Mouse (Mus musculus) liver, adult 2 months (tissue): ENCODE data around the gene Gabrd. TPM values are rescaled to one million over a fixed set of nuclear protein-coding genes. Genes with fewer than 3 reads are reported as not detected.

Source experiments
- DNase-seq: peaks from one replicate; pipeline ENCODE4 v3.0.0-alpha.2; 2011; ENCODE audit warnings: low read depth, low spot score; ENCODE audit errors: extremely low read depth
- H3K27ac ChIP-seq: fragments of 200-500 bp; replicated peaks from 2 replicates; pipeline ENCODE4 v1.5.1; 2012; ENCODE audit warnings: low read depth, mild to moderate bottlenecking, control low read depth, inconsistent platforms, low read length; ENCODE audit not compliant: insufficient read depth
- H3K27me3 ChIP-seq: fragments of 200-500 bp; 2 replicates; pipeline ENCODE4 v1.6.1; 2012; ENCODE audit warnings: mild to moderate bottlenecking, moderate library complexity, low read length, inconsistent platforms; ENCODE audit not compliant: control insufficient read depth, insufficient read depth
- H3K36me3 ChIP-seq: fragments of 200-500 bp; 2 replicates; pipeline ENCODE4 v1.6.1; 2012; ENCODE audit warnings: low read length, inconsistent platforms; ENCODE audit not compliant: control insufficient read depth, insufficient read depth
- H3K4me1 ChIP-seq: fragments of 200-500 bp; 2 replicates; pipeline ENCODE4 v1.6.1; 2011; ENCODE audit warnings: low read length; ENCODE audit not compliant: control insufficient read depth, insufficient read depth
- H3K4me3 ChIP-seq: fragments of 200-500 bp; 2 replicates; pipeline ENCODE4 v1.5.1; 2011; ENCODE audit warnings: low read depth, mild to moderate bottlenecking, control low read depth, low read length, moderate library complexity; ENCODE audit not compliant: insufficient read depth
- H3K79me2 ChIP-seq: fragments of 200-500 bp; 2 replicates; pipeline ENCODE4 v1.6.1; 2012; ENCODE audit warnings: inconsistent platforms, mild to moderate bottlenecking, low read length, moderate library complexity; ENCODE audit not compliant: control insufficient read depth, insufficient read depth
- H3K9ac ChIP-seq: fragments of 200-500 bp; 2 replicates; pipeline ENCODE4 v1.6.1; 2012; ENCODE audit warnings: low read depth, mild to moderate bottlenecking, control low read depth, inconsistent platforms, low read length
- CTCF ChIP-seq: fragments of 200-500 bp; IDR thresholded peaks from 2 replicates; pipeline ENCODE4 v1.5.1; 2011; ENCODE audit warnings: low read depth, low read length, control low read depth
- POLR2A ChIP-seq: fragments of 200-500 bp; IDR thresholded peaks from 2 replicates; pipeline ENCODE4 v1.6.1; 2011; ENCODE audit warnings: low read length, control low read depth; ENCODE audit not compliant: insufficient read depth; ENCODE audit errors: extremely low read depth
- WGBS: fragments of 180-500 bp; shearing (Covaris S2); methylation state at CpG from one replicate; pipeline ENCODE4 v1.1.7; 2018; 5-methylcytosine and 5-hydroxymethylcytosine counted together
- polyA plus RNA-seq: library from polyadenylated mRNA; depleted of rRNA; stranded (reverse); fragments of >200 nt; gene quantifications from 2 replicates; pipeline ENCODE4 v1.2.3, GENCODE M21; 2012
- total RNA-seq: library from RNA; depleted of rRNA; stranded (reverse); fragments of >200 nt; gene quantifications from 2 replicates; pipeline ENCODE4 v1.2.3, GENCODE M21; 2014

Gene Gabrd
- total and polyA plus RNA-seq, 2 experiments = under 0.01 to 0.11 TPM

DNA sequence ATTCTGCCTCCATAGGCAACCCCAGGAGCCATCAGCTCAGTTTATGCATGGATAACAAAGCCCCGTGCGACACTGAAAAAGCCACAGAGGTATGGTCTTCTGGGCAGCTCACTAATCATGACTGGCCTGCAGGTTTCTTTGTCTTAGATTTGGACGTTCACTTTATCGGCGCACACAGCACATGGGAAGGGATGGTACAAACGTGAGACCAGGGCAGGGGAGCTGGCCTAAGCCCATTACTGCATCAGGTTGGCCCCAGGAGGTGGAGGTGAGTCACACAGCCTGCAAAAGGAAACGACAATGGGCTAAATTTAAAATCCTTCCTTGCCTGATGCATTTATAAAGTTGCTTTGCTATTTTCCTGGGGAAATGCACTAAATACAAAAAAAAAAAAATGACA is 3.2 kb upstream of the Gabrd start:
- 74% methylated on average over 7 of the region's 7 CpGs for WGBS
- H3K27me3 ChIP-seq = no peaks in the 10 kb centered on the region

DNA sequence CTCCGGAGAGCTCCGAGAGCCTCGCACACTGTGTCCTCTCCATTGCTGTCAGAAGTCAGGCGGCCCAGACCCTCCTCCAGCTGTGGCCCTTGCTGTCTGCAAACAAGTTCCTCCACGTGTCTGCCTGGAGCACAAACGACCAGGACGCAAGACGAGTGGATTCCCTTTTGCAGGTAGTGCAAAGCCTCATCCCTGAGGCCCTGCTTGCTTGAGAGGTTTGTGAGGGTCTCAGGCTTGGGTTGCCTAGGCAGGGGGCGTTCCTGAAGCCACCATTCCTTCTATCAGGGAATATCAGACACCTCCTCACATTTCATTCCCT is 269 bp upstream of the Gabrd start:
- WGBS = 8% methylated on average over 9 of the region's 9 CpGs
- Histone ChIP-seq H3K9ac (no peak overlapping the region), H3K4me1 (no peaks in the 10 kb centered on the region), H3K36me3 (no peaks in the 10 kb centered on the region), H3K27ac (no peak overlapping the region), H3K79me2 (no peaks in the 10 kb centered on the region), H3K27me3 (no peaks in the 10 kb centered on the region), H3K4me3 (no peak overlapping the region)
- TF ChIP-seq POLR2A (no peak), CTCF (no peak)
- no peak for DNase-seq

More for the DNA sequence above, 3.2 kb upstream of the Gabrd start:
- DNase-seq = no peak
- no peaks in the 10 kb centered on the region for H3K36me3 ChIP-seq
- H3K79me2 ChIP-seq = no peaks in the 10 kb centered on the region
- no peak overlapping the region for H3K27ac ChIP-seq
- TF ChIP-seq POLR2A (no peak), CTCF (no peak)
- H3K9ac ChIP-seq = no peak overlapping the region
- H3K4me3 ChIP-seq = no peak overlapping the region
- no peaks in the 10 kb centered on the region for H3K4me1 ChIP-seq

DNA sequence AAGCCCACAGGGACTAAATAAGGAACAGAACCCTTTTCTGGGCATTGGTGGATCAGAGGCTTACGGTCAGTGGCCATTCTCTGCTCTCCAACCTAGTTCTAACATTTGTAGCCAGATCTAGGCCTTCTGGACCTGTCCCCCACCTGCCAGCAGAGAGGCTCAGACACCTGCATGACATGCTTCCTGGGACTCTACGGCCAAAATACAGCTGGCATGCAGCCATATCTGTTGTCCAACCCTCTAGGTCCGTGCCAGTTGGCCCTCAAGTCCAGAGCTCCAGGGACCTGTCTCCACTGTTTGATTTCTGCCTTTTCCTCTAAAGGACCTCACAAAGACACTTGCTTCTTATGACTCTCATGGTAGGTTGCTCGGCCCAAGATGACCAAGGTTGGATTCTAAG is 1.2 kb downstream of the Gabrd start:
- H3K9ac ChIP-seq = no peak overlapping the region
- TF ChIP-seq POLR2A = no peak
- no peak for TF ChIP-seq CTCF
- H3K4me3 ChIP-seq = no peak overlapping the region
- no peaks in the 10 kb centered on the region for H3K27me3 ChIP-seq
- no peak overlapping the region for H3K27ac ChIP-seq
- peak; percentile 66 for DNase-seq
- 57% methylated on average over 4 of the region's 4 CpGs for WGBS
- no peaks in the 10 kb centered on the region for H3K79me2 ChIP-seq
- no peaks in the 10 kb centered on the region for H3K4me1 ChIP-seq
- no peaks in the 10 kb centered on the region for H3K36me3 ChIP-seq

DNA sequence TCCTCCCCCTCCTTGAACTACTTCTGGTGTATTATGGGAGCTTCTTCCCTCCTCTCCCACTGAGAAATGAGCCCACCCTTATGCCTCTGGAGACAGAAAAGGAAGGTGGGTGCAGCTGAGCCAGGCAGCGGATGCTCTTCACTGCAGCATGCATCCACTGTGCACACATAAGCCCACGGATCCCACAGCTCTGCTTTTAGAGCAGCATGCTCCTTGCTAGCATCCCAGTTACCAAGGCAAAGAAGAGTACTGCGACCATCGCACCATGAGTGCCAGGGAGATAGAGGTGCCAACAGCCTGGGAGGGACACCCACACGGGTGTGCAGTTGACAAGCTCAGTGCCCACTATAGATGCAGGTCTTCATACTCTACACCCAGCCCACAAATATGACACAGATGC is 2.4 kb downstream of the Gabrd start:
- no peak for TF ChIP-seq POLR2A
- no peak for TF ChIP-seq CTCF
- Histone ChIP-seq H3K27ac (no peak overlapping the region), H3K79me2 (no peaks in the 10 kb centered on the region), H3K4me1 (no peaks in the 10 kb centered on the region), H3K9ac (no peak overlapping the region), H3K27me3 (no peaks in the 10 kb centered on the region; the same call in 1 of the 2 replicates), H3K36me3 (no peaks in the 10 kb centered on the region), H3K4me3 (no peak overlapping the region)
- 77% methylated on average over 5 of the region's 5 CpGs for WGBS
- no peak for DNase-seq

DNA sequence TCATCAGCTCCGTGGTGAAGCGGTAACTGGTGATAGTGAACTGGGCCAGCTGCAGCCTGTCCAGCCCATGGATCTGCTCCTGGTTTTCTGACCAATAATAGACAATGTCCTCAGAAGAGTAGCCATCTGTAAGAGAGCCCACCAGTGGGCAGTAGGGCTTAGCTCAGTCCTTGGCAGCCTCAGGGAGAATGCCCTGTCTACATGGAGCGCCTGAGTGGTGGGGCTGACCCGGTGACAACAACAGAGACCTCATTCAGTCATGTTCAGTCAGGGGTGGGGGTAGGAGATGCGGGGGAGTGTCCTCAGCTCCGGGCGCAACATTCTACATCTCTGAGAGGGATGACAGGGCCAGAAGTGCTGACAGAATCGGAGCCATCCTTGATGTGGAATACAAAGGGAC is 10.7 kb downstream of the Gabrd start:
- Histone ChIP-seq H3K27me3 (no peaks in the 10 kb centered on the region; the same call in 1 of the 2 replicates), H3K4me3 (no peak overlapping the region), H3K4me1 (no peaks in the 10 kb centered on the region), H3K9ac (no peak overlapping the region), H3K36me3 (no peaks in the 10 kb centered on the region), H3K79me2 (no peaks in the 10 kb centered on the region), H3K27ac (no peak overlapping the region)
- 89% methylated on average over 8 of the region's 8 CpGs for WGBS
- no peak for DNase-seq
- TF ChIP-seq CTCF (no peak), POLR2A (no peak)

DNA sequence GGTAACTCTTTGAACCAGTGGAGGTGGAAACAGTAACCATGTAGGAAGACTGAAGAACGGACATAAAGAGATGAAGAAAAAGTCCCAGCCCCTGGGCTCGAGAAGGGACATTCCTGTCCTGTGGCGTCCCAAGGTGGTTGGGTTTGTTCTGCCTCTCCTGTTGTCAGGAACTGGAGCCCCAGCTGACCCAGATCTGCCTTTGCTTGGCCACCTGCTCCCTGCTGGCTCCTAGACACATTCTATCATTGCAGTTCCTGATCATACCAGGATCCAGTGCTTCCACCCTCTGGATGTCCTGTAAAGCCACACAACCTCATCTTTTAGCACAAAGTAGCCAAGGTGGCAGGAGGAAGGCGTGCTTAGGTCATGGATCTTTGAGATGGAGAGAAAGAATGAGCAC is 14.6 kb downstream of the Gabrd start:
- Histone ChIP-seq H3K27me3 (no peaks in the 10 kb centered on the region), H3K36me3 (no peaks in the 10 kb centered on the region), H3K4me3 (no peak overlapping the region), H3K79me2 (no peaks in the 10 kb centered on the region), H3K27ac (no peak overlapping the region), H3K9ac (no peak overlapping the region), H3K4me1 (no peaks in the 10 kb centered on the region)
- WGBS = 71% methylated on average over 4 of the region's 4 CpGs
- TF ChIP-seq POLR2A (no peak), CTCF (no peak)
- no peak for DNase-seq

DNA sequence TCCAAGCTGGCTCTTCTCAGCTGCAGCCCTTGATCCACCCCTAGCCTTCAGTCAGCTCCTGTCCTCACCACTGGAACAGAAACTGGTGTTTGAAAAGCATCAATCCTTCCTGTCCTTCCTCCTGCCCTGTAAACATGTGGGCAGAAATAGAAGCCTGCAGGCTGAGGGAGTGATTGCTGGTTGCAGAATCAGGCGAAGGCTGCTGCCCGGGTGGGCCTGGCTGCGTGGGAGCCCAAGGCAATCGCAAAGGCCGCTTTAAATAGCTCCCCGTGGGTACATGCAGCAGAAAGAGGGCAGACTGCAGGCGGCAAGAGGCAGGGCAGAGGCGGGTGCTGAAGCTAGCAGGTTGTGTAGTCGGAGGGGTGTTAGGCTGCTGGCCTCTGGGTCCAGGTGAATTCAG is 15.2 kb downstream of the Gabrd start:
- no peak for TF ChIP-seq POLR2A
- no peak for TF ChIP-seq CTCF

More for the DNA sequence above, 15.2 kb downstream of the Gabrd start:
- H3K27me3 ChIP-seq = no peaks in the 10 kb centered on the region
- no peak overlapping the region for H3K9ac ChIP-seq
- no peak for DNase-seq
- 64% methylated on average over 9 of the region's 9 CpGs for WGBS
- H3K4me1 ChIP-seq = no peaks in the 10 kb centered on the region
- no peak overlapping the region for H3K4me3 ChIP-seq
- H3K36me3 ChIP-seq = no peaks in the 10 kb centered on the region
- no peaks in the 10 kb centered on the region for H3K79me2 ChIP-seq
- H3K27ac ChIP-seq = no peak overlapping the region
